Mouse (Mus musculus) liver, embryonic 11.5 days (tissue): ENCODE measurements around the gene Acadl. TPM values are rescaled to one million over a fixed set of nuclear protein-coding genes. Genes with fewer than 3 reads are reported as not detected.
A peak's percentile ranks its signal among the peaks of the same experiment; 100 is the strongest.

ENCODE experiments used
- ATAC-seq: fragments of 200-750 bp; cut with Nextera tagmentation; replicated peaks from 2 replicates; pipeline ENCODE4 v1.8.0; 2017; ENCODE audit warnings: moderate number of reproducible peaks, mild to moderate bottlenecking, moderate TSS enrichment, moderate library complexity; ENCODE audit not compliant: low FRiP score
- DNase-seq: peaks from one replicate; pipeline ENCODE4 v3.0.0-alpha.2; 2017; ENCODE audit warnings: low spot score
- H3K27ac ChIP-seq: fragments of 300-500 bp; sonication (generic); 2 replicates; pipeline ENCODE4 v1.5.1; 2014; ENCODE audit warnings: mild to moderate bottlenecking, low read depth, low read length, control low read depth
- H3K27me3 ChIP-seq: fragments of 300-500 bp; sonication (generic); replicated peaks from 2 replicates; pipeline ENCODE4 v1.6.1; 2014; ENCODE audit warnings: low read length, mixed read lengths; ENCODE audit not compliant: control insufficient read depth, insufficient read depth
- H3K36me3 ChIP-seq: fragments of 300-500 bp; sonication (generic); 2 replicates; pipeline ENCODE4 v1.6.1; 2014; ENCODE audit warnings: mild to moderate bottlenecking, low read length, moderate library complexity, mixed read lengths; ENCODE audit not compliant: control insufficient read depth, insufficient read depth
- H3K4me1 ChIP-seq: fragments of 300-500 bp; sonication (generic); replicated peaks from 2 replicates; pipeline ENCODE4 v1.6.1; 2014; ENCODE audit warnings: low read length, mixed read lengths; ENCODE audit not compliant: control insufficient read depth, insufficient read depth
- H3K4me2 ChIP-seq: fragments of 300-500 bp; sonication (generic); 2 replicates; pipeline ENCODE4 v1.6.1; 2014; ENCODE audit warnings: mild to moderate bottlenecking, control low read depth, moderate library complexity
- H3K4me3 ChIP-seq: fragments of 300-500 bp; sonication (generic); 2 replicates; pipeline ENCODE4 v1.5.1; 2014; ENCODE audit warnings: low read depth, low read length, control low read depth
- H3K9ac ChIP-seq: fragments of 300-500 bp; sonication (generic); 2 replicates; pipeline ENCODE4 v1.6.1; 2014; ENCODE audit warnings: low read depth, low read length, control low read depth
- H3K9me3 ChIP-seq: fragments of 300-500 bp; sonication (generic); 2 replicates; pipeline ENCODE4 v1.6.1; 2016; ENCODE audit warnings: low read length, inconsistent platforms, mixed read lengths; ENCODE audit not compliant: control insufficient read depth
- WGBS: fragments of 180-500 bp; shearing (Covaris S2); extraction: QIAGEN DNeasy Blood & Tissue Kit; methylation state at CpG from one replicate; pipeline ENCODE4 v1.1.7; 2014; 5-methylcytosine and 5-hydroxymethylcytosine counted together
- polyA plus RNA-seq: library from polyadenylated mRNA; unstranded; fragments of >200 nt; fragmentation: Nextera tagmentation; extraction: Ambion mirVana; gene quantifications from 2 replicates; pipeline ENCODE4 v1.2.1, GENCODE M21; 2014

The Acadl gene
- polyA plus RNA-seq, 1 experiment from 2014 or later = 107 TPM

DNA sequence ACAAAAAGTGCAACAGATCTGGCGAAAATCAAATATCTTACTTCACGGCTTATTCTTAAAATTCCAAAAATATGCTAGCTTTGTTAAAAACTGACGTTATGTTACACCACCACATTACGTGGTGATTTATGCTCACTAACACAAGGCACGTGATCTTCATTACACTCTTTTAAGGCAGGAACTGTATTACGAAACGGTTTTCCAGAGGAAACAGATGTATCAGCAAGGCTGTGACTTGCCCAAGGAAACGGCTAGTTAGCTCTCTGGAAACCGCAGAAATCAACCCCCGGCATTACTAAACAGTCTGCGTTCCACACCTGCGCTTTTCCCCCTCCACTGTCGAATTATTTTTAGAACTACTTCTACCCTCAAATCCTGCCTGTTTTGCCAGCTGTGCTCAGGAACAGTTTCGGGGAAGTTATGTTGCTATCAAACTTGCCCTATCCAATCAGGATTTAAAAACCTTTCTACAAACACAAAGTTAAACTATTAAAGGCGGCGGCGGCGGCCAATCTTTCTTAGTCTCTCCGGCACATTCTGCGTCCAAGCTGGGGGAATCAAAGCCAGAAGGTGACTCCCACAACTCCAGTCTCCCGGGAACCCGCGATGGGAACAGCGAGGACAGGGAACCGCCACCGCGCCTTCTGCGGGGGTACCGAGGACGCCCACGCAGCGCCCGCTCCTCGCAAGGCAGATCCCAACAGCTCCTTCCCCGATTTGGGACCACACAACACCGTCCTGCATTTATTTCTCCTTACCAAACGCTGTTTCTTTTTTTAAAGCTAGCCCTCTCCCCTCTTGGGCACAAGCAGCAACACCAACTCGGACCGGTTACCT lies 46.9 kb downstream of the Acadl start:
- under 1% methylated on average over 39 of the region's 39 CpGs for WGBS

DNA sequence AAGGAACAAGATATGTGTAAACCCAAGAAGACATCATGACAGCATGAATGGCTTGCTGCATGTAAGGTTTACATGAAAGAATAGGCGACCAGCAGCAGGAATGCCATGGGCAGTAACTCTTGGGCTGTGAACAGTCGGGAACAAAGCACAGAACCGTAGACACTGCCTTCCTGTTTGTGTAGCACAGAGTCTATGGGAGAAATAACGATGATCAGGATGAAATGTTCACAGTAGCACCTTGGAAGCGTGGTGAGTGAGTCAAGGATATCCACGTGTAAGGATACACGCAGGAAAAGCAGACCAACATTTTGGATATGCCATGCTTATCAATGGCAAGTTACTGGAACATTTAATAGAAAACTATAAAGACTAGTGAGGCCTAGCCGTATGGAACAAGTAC lies 48.3 kb downstream of the Acadl start:
- Histone ChIP-seq H3K4me1 (peaks cover 8% of the 10 kb centered on the region), H3K9me3 (no peaks in the 10 kb centered on the region), H3K27ac (0 out of 2 replicates have a peak overlapping the region, but pooled peaks have one; percentile 32), H3K27me3 (no peaks in the 10 kb centered on the region), H3K36me3 (no peaks in the 10 kb centered on the region), H3K4me3 (no peak overlapping the region), H3K4me2 (peak overlapping the region; percentile 27), H3K9ac (no peak overlapping the region)
- no peak for DNase-seq
- WGBS = 61% methylated on average over 8 of the region's 8 CpGs
- ATAC-seq = no peak

More for the DNA sequence above, 46.9 kb downstream of the Acadl start:
- no peaks in the 10 kb centered on the region for H3K9me3 ChIP-seq
- peak overlapping the region; percentile 85 for H3K4me2 ChIP-seq
- no peaks in the 10 kb centered on the region for H3K27me3 ChIP-seq
- H3K4me1 ChIP-seq = peaks cover 8% of the 10 kb centered on the region
- DNase-seq = peak; percentile 74
- H3K27ac ChIP-seq = peak overlapping the region; percentile 94
- H3K36me3 ChIP-seq = no peaks in the 10 kb centered on the region
- peak overlapping the region; percentile 81 for H3K4me3 ChIP-seq
- peak; percentile 10 for ATAC-seq
- H3K9ac ChIP-seq = peak overlapping the region; percentile 86

DNA sequence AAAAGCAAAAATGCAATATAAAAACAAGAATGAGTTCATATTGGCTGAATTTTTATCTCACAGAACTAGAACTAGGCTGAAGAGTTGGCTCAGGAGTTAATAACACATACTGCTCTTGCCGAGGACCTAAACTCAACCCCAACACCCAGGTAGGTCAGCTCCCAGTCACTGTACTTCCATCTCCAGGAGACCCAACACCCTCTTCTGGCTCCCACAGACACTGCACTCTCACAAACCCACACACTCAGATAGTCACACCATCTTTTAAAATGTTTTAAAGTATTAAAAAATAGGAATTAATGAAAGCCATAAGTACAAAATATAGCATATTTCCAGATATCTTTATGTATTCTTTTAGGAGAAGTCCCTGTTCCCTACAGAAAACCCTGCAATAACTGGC lies 49.9 kb downstream of the Acadl start:
- Histone ChIP-seq H3K4me1 (peaks cover 8% of the 10 kb centered on the region), H3K36me3 (no peaks in the 10 kb centered on the region), H3K4me3 (no peak overlapping the region), H3K9ac (no peak overlapping the region), H3K9me3 (no peaks in the 10 kb centered on the region), H3K27me3 (no peaks in the 10 kb centered on the region), H3K4me2 (no peak overlapping the region), H3K27ac (no peak overlapping the region)
- DNase-seq = no peak
- 81% methylated on average over 1 of the region's 1 CpGs for WGBS
- no peak for ATAC-seq

DNA sequence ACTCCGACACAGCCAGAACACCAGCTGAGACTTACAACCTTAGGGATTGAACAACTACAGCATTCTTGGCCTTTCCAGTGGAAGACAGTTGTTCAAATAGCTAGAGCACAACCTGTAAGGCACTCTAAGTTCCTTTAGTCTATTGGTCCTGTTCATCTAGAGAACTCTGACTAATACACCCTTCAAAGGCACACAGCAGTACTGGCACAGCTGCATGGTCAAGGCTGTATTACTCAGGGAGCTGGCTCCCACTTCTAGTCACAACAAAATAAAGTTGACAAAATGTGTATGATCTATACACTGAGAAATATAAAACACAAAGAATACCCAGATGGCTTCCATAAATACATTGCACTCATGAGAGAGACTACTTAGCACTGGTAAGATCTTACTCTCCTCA lies 56.3 kb downstream of the Acadl start:
- DNase-seq (no peak), ATAC-seq (no peak)
- H3K4me3 ChIP-seq = no peak overlapping the region
- H3K36me3 ChIP-seq = no peaks in the 10 kb centered on the region
- no peak overlapping the region for H3K9ac ChIP-seq
- no peak overlapping the region for H3K27ac ChIP-seq
- H3K27me3 ChIP-seq = no peaks in the 10 kb centered on the region
- no peak overlapping the region for H3K4me2 ChIP-seq
- 87% methylated on average over 1 of the region's 1 CpGs for WGBS
- no peaks in the 10 kb centered on the region for H3K9me3 ChIP-seq
- no peaks in the 10 kb centered on the region for H3K4me1 ChIP-seq

DNA sequence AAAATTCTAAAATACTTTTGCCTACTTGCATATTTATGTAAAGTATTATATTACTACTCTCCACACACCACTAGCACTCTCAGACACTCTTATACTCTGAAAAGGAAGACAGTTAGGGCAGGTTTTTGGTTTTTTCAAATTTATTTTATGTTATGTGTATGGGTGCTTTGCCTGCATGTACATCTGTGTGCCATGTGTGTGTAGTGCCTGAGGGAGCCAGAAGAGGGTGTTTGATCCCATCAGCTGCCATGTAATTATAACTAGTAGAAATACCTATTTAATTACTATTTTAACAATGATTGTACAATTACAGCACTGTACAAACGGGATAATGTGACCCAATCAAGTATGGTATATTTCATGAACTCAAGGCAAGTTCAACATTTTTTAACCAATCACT lies 57.7 kb downstream of the Acadl start:
- no peak for ATAC-seq
- 82% methylated on average over 1 of the region's 1 CpGs for WGBS
- H3K4me3 ChIP-seq = no peak overlapping the region

DNA sequence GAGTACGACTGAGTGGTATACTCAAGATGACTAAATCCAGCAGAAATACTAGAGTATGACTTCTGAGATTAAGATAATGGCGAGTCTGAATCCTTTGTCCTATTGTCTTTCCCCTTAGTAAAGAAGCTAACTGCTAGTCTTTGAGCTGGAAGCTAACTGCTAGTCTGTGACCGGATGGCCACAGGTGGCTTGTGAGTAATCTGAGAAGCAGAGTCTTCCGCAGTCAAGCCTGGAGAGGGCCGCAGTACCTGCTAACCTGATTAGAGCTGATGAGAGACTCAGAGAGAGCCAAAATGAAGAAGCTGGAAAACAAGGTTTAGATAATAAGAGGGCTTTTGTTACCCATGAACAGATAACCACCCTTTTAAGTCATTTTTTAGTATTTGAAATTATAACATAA lies 58.4 kb downstream of the Acadl start:
- H3K27ac ChIP-seq = no peak overlapping the region
- no peak overlapping the region for H3K4me3 ChIP-seq
- no peaks in the 10 kb centered on the region for H3K4me1 ChIP-seq
- no peak for ATAC-seq
- no peak overlapping the region for H3K9ac ChIP-seq
- no peaks in the 10 kb centered on the region for H3K36me3 ChIP-seq
- H3K9me3 ChIP-seq = no peaks in the 10 kb centered on the region
- no peak for DNase-seq
- H3K4me2 ChIP-seq = no peak overlapping the region
- WGBS = 63% methylated on average over 5 of the region's 5 CpGs
- H3K27me3 ChIP-seq = no peaks in the 10 kb centered on the region

More for the DNA sequence above, 57.7 kb downstream of the Acadl start:
- Histone ChIP-seq H3K27me3 (no peaks in the 10 kb centered on the region), H3K9me3 (no peaks in the 10 kb centered on the region), H3K4me1 (no peaks in the 10 kb centered on the region), H3K4me2 (no peak overlapping the region), H3K9ac (no peak overlapping the region), H3K27ac (no peak overlapping the region), H3K36me3 (no peaks in the 10 kb centered on the region)
- no peak for DNase-seq

DNA sequence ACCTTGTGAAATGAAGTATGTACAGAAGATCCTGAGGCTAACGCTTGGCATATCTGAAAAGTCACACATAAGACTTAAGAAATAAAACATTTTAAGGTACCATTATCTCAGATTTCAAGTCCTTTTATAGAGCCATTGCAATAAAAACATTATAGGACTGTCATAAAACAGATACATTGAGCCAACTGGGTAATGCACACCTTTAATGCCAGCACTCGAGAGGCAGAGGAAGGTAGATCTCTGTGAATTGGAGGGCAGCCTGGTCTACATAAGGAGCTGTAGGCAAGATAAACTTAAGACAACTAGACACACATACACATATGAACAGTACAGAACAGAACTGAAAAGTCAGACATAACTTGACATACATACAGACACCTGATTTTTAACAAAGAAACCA lies 65.1 kb downstream of the Acadl start:
- DNase-seq (no peak), ATAC-seq (no peak)
- Histone ChIP-seq H3K36me3 (no peaks in the 10 kb centered on the region), H3K4me1 (no peaks in the 10 kb centered on the region), H3K9ac (no peak overlapping the region), H3K9me3 (no peaks in the 10 kb centered on the region), H3K27me3 (no peaks in the 10 kb centered on the region), H3K4me2 (no peak overlapping the region), H3K27ac (no peak overlapping the region), H3K4me3 (no peak overlapping the region)
- WGBS = 92% methylated on average over 2 of the region's 2 CpGs

DNA sequence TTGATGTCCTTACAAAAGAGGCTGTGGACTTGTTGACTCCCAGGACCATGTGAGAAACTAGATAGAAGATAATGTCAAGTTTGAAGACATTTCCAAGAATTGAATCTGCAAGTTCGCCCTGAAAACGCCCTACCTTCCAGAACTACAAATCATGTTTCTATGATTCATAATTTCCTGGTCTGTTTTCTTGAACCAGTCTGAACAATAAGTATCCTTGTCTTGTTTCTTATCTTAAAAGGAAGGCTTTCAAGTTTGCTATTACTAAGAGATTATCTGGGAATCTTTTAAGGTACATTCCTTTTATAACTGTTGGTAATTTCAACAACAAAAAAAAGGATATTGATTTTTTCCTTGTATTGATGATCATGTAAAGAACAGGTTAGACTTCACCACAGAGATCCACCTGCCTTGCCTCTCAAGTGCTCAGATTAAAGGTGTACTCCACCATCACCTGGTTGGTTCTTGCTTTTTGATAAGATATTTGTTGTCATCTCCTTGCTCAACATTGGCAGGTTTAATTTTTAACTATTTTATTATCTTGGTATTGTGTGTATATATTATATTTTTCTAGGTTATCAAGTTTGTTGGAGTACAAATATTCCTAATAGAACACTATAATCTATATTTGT lies 70.1 kb downstream of the Acadl start:
- H3K27me3 ChIP-seq = no peaks in the 10 kb centered on the region
- no peak overlapping the region for H3K4me2 ChIP-seq
- ATAC-seq = no peak
- DNase-seq = no peak
- H3K9me3 ChIP-seq = no peaks in the 10 kb centered on the region
- no peak overlapping the region for H3K4me3 ChIP-seq
- H3K27ac ChIP-seq = no peak overlapping the region
- H3K36me3 ChIP-seq = no peaks in the 10 kb centered on the region
- H3K9ac ChIP-seq = no peak overlapping the region
- H3K4me1 ChIP-seq = no peaks in the 10 kb centered on the region
- 69% methylated on average over 2 of the region's 2 CpGs for WGBS

DNA sequence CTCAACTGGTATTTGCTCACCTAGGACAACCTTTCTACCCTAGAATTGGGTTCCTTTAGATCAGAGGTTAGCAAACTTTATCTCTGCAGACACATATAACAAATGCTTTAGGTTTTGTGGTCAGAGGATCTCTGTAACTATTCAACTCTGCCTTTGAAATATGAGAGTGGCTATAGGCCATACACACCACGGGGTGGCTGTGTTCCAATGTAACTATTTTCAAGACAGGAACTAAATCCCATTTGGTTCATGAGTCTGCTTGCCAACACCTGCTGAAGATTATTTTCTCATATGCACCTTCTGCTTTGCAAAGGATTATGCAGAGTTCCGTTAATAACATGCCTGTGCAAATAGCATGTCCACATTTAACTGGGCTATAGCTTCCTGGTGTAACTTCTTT lies 80.8 kb downstream of the Acadl start:
- no peak for DNase-seq
- no peaks in the 10 kb centered on the region for H3K36me3 ChIP-seq
- 77% methylated on average over 2 of the region's 2 CpGs for WGBS

More for the DNA sequence above, 80.8 kb downstream of the Acadl start:
- H3K27ac ChIP-seq = no peak overlapping the region
- H3K27me3 ChIP-seq = no peaks in the 10 kb centered on the region
- H3K4me1 ChIP-seq = no peaks in the 10 kb centered on the region
- ATAC-seq = no peak
- H3K9ac ChIP-seq = no peak overlapping the region
- no peak overlapping the region for H3K4me2 ChIP-seq
- H3K9me3 ChIP-seq = no peaks in the 10 kb centered on the region
- H3K4me3 ChIP-seq = no peak overlapping the region
